Mouse (Mus musculus): Measurements from ENCODE around the gene Sirt4.
A peak's percentile ranks its signal among the peaks of the same experiment; 100 is the strongest.

Sirt4 gene

GRCm38 (mm10) chr5:115485489-115486205, 1.1 kb upstream of the Sirt4 start:
- Histone ChIP-seq H3K36me3 (ENCODE audit: insufficient read depth, low read length) (no peaks in the 10 kb centered on the region; the same call in 1 of the 2 replicates), H3K27me3 (ENCODE audit: insufficient read depth, low read length) (peaks cover 8% of the 10 kb centered on the region), H3K9me3 (ENCODE audit: low read length) (no peaks in the 10 kb centered on the region), H3K4me1 (replicated peaks; ENCODE audit: low read depth, low read length) (peaks cover 64% of the 10 kb centered on the region), H3K4me3 (replicated peaks; ENCODE audit: low read length) (no peak overlapping the region)
- TF ChIP-seq CTCF (conservative IDR thresholded peaks at IDR 0.05; ENCODE audit: low read length) (no peak), POU5F1 (IDR thresholded peaks at IDR 0.05; ENCODE audit: borderline replicate concordance, low read length) (no peak), NANOG (IDR thresholded peaks at IDR 0.05; ENCODE audit: borderline replicate concordance, low read length) (no peak)

- TF ChIP-seq NANOG (IDR thresholded peaks at IDR 0.05; ENCODE audit: borderline replicate concordance, low read length): no peak
- Histone ChIP-seq H3K4me3 (replicated peaks; ENCODE audit: low read length) (peak overlapping the region; percentile 74), H3K4me1 (replicated peaks; ENCODE audit: low read depth, low read length) (peaks cover 67% of the 10 kb centered on the region), H3K27me3 (ENCODE audit: insufficient read depth, low read length) (peaks cover 8% of the 10 kb centered on the region), H3K9me3 (ENCODE audit: low read length) (no peaks in the 10 kb centered on the region), H3K36me3 (ENCODE audit: insufficient read depth, low read length) (no peaks in the 10 kb centered on the region; the same call in 1 of the 2 replicates)
Observed at GRCm38 (mm10) chr5:115484996-115485395, 471 bp upstream of the Sirt4 start.

GRCm38 (mm10) chr5:115483385-115483784, 1.1 kb downstream of the Sirt4 start:
- H3K9me3 ChIP-seq (ENCODE audit: low read length): no peaks in the 10 kb centered on the region
- H3K4me1 ChIP-seq (replicated peaks; ENCODE audit: low read depth, low read length): peaks cover 69% of the 10 kb centered on the region
- peak overlapping the region; percentile 74 for H3K4me3 ChIP-seq (replicated peaks; ENCODE audit: low read length)
- TF ChIP-seq CTCF (conservative IDR thresholded peaks at IDR 0.05; ENCODE audit: low read length) (no peak; the same call in 1 of the 2 replicates), POU5F1 (IDR thresholded peaks at IDR 0.05; ENCODE audit: borderline replicate concordance, low read length) (no peak), NANOG (IDR thresholded peaks at IDR 0.05; ENCODE audit: borderline replicate concordance, low read length) (no peak)
- no peaks in the 10 kb centered on the region; the same call in 1 of the 2 replicates for H3K36me3 ChIP-seq (ENCODE audit: insufficient read depth, low read length)
- H3K27me3 ChIP-seq (ENCODE audit: insufficient read depth, low read length): peaks cover 8% of the 10 kb centered on the region

GRCm38 (mm10) chr5:115482390-115483265, 1.9 kb downstream of the Sirt4 start:
- TF ChIP-seq POU5F1 (IDR thresholded peaks at IDR 0.05; ENCODE audit: borderline replicate concordance, low read length) (no peak), NANOG (IDR thresholded peaks at IDR 0.05; ENCODE audit: borderline replicate concordance, low read length) (no peak), CTCF (conservative IDR thresholded peaks at IDR 0.05; ENCODE audit: low read length) (no peak)
- Histone ChIP-seq H3K27me3 (ENCODE audit: insufficient read depth, low read length) (peaks cover 6% of the 10 kb centered on the region), H3K4me3 (replicated peaks; ENCODE audit: low read length) (peak overlapping the region; percentile 74), H3K9me3 (ENCODE audit: low read length) (no peaks in the 10 kb centered on the region), H3K36me3 (ENCODE audit: insufficient read depth, low read length) (peaks cover 6% of the 10 kb centered on the region), H3K4me1 (replicated peaks; ENCODE audit: low read depth, low read length) (peaks cover 73% of the 10 kb centered on the region)

GRCm38 (mm10) chr5:115480101-115480500, 4.4 kb downstream of the Sirt4 start:
- Histone ChIP-seq H3K27me3 (ENCODE audit: insufficient read depth, low read length) (peaks cover 6% of the 10 kb centered on the region), H3K4me1 (replicated peaks; ENCODE audit: low read depth, low read length) (peaks cover 79% of the 10 kb centered on the region), H3K4me3 (replicated peaks; ENCODE audit: low read length) (peak overlapping the region; percentile 77), H3K9me3 (ENCODE audit: low read length) (no peaks in the 10 kb centered on the region), H3K36me3 (ENCODE audit: insufficient read depth, low read length) (peaks cover 13% of the 10 kb centered on the region)
- TF ChIP-seq POU5F1 (IDR thresholded peaks at IDR 0.05; ENCODE audit: borderline replicate concordance, low read length): no peak
- TF ChIP-seq NANOG (IDR thresholded peaks at IDR 0.05; ENCODE audit: borderline replicate concordance, low read length): no peak
- TF ChIP-seq CTCF (conservative IDR thresholded peaks at IDR 0.05; ENCODE audit: low read length): no peak

GRCm38 (mm10) chr5:115479561-115479960, 5.0 kb downstream of the Sirt4 start:
- Histone ChIP-seq H3K27me3 (ENCODE audit: insufficient read depth, low read length) (peaks cover 6% of the 10 kb centered on the region), H3K4me1 (replicated peaks; ENCODE audit: low read depth, low read length) (peaks cover 79% of the 10 kb centered on the region), H3K36me3 (ENCODE audit: insufficient read depth, low read length) (peaks cover 18% of the 10 kb centered on the region), H3K4me3 (replicated peaks; ENCODE audit: low read length) (peak overlapping the region; percentile 77), H3K9me3 (ENCODE audit: low read length) (no peaks in the 10 kb centered on the region)
- TF ChIP-seq POU5F1 (IDR thresholded peaks at IDR 0.05; ENCODE audit: borderline replicate concordance, low read length) (no peak), NANOG (IDR thresholded peaks at IDR 0.05; ENCODE audit: borderline replicate concordance, low read length) (0 out of 2 replicates have a peak, but pooled peaks have one; percentile 18)

GRCm38 (mm10) chr5:115476107-115476727, 8.3 kb downstream of the Sirt4 start:
- H3K4me3 ChIP-seq (replicated peaks; ENCODE audit: low read length): peak overlapping the region; percentile 75
- peaks cover 52% of the 10 kb centered on the region for H3K36me3 ChIP-seq (ENCODE audit: insufficient read depth, low read length)
- H3K9me3 ChIP-seq (ENCODE audit: low read length): no peaks in the 10 kb centered on the region
- peaks cover 83% of the 10 kb centered on the region for H3K4me1 ChIP-seq (replicated peaks; ENCODE audit: low read depth, low read length)
- TF ChIP-seq CTCF (conservative IDR thresholded peaks at IDR 0.05; ENCODE audit: low read length) (no peak), POU5F1 (IDR thresholded peaks at IDR 0.05; ENCODE audit: borderline replicate concordance, low read length) (peak; percentile 90), NANOG (IDR thresholded peaks at IDR 0.05; ENCODE audit: borderline replicate concordance, low read length) (no peak)
- H3K27me3 ChIP-seq (ENCODE audit: insufficient read depth, low read length): no peaks in the 10 kb centered on the region
